Mouse (Mus musculus): ENCODE measurements around the gene Mpst.

Gene Mpst

GRCm38 (mm10) chr15:78406293-78406934 is at the start of gene Mpst:
Gene Mpst (plus strand): TSS chr15:78406416.
- WGBS = under 1% methylated on average over 40 of the region's 40 CpGs

- WGBS = 91% methylated on average over 2 of the region's 2 CpGs
Observed at GRCm38 (mm10) chr15:78365916-78366315, 40.3 kb upstream of the Mpst start.

GRCm38 (mm10) chr15:78366875-78367274 is 39.3 kb upstream of the Mpst start:
- 51% methylated on average over 8 of the region's 8 CpGs for WGBS

GRCm38 (mm10) chr15:78367811-78368210 is 38.4 kb upstream of the Mpst start:
- WGBS = 59% methylated on average over 3 of the region's 3 CpGs

GRCm38 (mm10) chr15:78368926-78369346 is 37.3 kb upstream of the Mpst start:
- WGBS = 16% methylated on average over 8 of the region's 8 CpGs

DNA sequence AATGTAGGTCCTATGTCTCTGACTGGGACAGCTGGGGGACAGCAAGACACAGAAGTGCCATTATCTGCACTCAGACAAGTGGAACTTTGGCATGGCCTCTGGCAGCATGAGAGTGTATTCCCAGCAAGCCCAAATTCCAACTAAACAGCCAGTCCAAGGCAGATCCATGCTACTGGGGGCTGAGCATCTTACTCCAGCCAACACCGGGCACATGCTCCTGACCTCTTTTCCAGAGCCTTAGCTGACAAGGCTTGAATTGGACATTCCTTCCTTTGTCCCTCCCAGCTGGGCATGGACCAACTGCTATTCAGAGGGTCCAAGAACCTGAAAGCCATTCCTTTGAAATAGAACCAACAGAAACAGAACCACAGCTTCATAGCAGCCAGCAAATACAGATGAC is 36.6 kb upstream of the Mpst start:
- 52% methylated on average over 1 of the region's 1 CpGs for WGBS

DNA sequence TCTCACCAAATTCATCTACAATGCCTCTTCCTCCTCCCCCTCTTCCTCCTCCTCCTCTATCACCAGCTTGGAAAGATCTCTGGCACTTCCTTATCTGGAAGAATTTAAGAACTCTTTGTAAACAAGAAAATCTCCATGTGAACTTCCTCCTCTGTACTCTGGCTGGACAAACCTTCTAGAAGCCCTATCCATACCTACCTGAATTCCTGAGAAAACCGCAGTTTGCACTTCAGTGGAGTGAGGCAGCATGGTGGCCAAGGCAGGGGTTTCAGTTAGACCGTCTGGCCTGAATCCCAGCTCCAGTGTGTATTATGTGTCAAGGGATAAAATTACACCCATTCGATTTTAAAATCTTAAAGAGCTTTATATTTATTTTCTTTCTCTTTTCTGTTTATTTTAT is 33.4 kb upstream of the Mpst start:
- 66% methylated on average over 3 of the region's 3 CpGs for WGBS

- WGBS = 22% methylated on average over 3 of the region's 3 CpGs
Observed at GRCm38 (mm10) chr15:78374204-78374603, 32.0 kb upstream of the Mpst start.

DNA sequence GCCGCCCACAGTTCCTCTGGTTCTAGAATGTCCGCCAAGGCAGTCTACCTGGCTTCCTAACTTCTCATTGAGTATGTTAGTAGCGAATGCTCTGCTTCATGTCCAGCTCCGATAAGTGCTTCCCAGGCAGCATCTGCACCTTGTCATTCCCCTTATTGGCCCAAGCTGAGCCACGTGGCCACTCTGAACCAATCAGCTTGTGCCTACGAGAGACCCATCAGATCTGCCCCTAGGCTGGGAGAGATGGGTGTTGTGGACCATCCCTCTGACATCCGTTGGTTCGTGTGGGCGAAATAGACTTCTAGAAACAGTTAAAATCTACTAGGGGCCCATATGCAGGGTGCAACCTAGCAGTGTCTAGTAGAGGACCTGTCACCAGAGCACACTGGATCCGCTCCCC is 28.4 kb upstream of the Mpst start:
- 94% methylated on average over 10 of the region's 10 CpGs for WGBS

- WGBS = 90% methylated on average over 10 of the region's 10 CpGs
Observed at GRCm38 (mm10) chr15:78378556-78378955, 27.7 kb upstream of the Mpst start.

DNA sequence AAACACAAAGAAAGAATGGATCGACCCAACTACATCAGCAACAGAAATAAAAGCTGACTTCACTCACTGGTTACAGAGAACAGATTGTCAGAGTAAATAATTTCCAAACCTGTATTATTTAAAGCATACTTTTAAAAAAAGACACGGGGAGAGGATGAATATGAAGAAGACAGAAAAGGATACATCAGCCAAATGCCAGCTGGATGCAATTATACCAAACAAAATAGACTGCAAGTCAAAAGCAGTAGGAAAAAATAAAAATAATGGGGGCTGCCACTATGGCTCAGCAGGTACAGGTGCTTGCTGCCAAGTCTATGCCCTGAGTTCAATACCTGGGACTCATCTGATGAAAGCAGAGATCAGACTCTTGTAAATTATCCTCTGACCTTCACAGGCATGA is 26.0 kb upstream of the Mpst start:
- WGBS = 31% methylated on average over 2 of the region's 2 CpGs

DNA sequence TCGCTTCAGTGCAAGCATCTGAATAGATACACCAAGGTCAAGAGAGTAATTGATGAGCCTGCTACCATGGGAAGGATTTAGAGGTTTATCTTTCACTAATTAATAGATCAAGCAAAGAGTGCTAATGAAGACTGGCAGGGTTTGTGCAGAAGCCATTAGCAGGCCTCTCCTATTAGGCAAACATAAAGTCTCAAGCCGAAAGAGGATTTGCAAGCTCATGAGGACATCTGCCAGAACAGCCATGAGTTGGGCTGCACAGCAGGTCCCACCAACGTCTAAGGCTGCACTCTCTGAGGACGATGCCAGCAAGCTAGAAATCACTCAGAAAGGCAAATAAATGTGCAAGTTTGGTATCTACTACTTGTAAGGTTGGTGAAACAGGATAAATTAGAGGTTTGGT is 25.5 kb upstream of the Mpst start:
- 33% methylated on average over 4 of the region's 4 CpGs for WGBS

GRCm38 (mm10) chr15:78382115-78382514 is 24.1 kb upstream of the Mpst start:
- 86% methylated on average over 4 of the region's 4 CpGs for WGBS

DNA sequence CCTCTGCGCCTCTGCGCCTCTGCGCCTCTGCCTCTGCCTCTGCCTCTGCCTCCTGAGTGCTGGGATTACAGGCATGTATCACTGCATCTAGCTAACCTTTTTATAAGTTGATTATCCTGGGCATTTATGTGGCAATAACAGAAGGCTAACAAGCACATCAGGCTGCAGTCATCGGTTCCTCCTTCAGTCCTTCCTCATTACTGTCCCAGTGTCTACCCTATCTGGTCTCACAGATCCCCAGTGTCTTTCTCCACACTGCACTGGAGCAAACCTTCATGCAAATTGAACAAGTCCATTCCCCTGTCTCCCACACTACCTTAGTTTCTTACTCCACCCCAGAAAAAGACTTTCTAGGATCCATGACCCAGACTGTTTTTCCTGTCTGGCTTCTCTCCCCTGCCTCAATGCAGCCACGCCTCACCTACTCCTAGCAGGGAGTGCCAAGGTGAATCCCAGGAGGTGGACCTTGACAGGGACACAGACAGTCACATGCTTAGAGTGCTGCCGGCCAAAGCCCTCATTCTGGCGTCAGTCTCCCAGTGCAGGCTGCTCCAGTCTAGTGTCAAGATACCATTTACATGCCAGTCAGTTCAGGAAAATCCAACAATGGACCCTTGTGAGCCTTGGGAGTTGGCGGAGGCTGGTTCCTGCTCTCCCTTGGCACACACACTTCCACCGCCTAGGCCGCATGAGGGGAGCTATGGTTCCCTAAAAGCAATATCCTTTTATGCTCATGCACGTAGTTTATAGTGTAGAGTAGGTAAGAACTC is 22.6 kb upstream of the Mpst start:
- 74% methylated on average over 11 of the region's 11 CpGs for WGBS

DNA sequence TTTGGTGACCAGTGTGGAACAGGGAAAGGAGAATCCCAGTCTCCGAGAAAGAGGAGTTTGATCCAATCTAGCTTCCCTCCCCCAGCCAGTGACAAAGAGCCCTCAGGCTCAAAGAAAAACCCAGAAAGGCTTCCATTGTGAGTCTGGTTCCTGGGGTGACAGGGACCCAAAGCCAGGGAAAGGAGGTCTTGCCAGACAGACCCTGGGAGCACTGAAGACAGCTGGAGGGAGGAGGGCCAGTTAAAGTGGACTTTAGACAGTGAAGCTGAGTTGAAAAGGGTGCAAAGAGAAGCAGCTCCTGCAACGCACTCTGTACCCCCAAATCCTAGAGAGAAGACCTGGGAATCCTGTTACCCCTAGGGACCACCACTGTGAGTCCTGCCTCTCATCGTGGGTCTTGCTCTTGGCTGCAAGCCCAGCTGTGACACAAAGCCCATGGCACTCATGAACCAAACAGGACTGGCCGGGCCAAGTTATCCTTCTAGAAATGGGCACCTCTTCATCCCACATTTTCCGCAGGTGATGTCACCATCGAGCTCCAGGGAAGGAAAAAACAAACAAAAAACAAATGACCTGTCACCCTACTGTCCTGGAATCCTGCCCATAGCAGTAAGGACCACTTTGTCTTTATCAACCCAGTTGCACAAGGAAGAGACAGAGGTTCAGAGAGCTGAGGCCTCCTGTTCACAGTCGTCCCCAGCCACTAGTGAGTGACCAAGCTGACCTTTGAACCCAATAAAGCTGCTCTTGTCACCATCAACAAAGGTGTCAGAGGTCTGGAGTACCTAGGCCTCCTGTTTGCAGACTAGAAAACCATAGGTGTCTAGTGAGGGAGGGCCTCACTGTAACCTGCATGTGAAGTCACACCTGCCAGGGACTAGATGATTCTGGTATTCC is 21.7 kb upstream of the Mpst start:
- WGBS = 58% methylated on average over 7 of the region's 7 CpGs

DNA sequence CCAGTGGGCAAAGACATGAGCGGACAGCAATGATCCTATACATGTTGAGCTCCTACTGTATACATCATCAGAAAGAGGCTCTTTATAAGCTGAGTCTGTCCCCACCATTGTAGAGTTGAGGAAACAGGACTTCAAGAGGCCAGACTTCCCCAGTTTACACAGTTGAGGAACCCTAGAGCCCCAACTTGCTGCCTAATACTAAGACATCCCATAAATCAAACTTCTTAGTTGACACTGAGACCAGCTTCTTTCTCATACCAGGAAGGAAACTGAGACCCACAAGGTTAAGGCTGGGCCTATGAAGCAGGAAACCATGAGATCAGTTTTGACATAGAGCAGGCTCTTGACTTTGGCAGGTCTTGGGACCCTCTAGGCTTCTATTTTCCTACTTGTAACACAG is 20.7 kb upstream of the Mpst start:
- WGBS = 100% methylated on average over 1 of the region's 1 CpGs

- WGBS = 68% methylated on average over 3 of the region's 3 CpGs
Observed at GRCm38 (mm10) chr15:78390855-78391254, 15.4 kb upstream of the Mpst start.

DNA sequence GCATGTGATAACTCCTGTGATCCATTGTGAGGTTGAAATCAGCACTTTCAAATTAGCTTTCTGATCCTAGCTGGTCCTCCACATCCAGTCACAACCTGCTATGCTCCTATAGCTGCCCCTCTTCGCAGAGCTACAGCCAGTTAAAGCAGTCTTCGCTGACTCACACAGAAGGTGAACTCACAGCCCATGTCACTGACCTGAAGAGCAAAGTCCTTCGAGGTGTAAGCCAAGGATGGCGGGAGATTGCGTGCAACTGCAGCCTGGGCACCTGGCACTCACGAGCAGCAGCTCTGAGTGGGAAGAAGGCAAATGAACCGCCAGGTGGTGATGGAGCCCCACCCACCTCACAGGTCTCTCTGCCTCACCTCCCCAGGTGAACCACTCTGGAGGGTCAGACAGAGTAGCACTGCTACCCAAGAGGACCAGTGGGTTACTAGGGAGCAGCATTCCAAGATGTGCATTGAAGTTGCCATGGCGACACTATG is 10.7 kb upstream of the Mpst start, which contains the start of gene Tex33:
Tex33 (minus strand) TSS at position 435 of the 485 bp plus-strand sequence.
- 87% methylated on average over 8 of the region's 8 CpGs for WGBS

DNA sequence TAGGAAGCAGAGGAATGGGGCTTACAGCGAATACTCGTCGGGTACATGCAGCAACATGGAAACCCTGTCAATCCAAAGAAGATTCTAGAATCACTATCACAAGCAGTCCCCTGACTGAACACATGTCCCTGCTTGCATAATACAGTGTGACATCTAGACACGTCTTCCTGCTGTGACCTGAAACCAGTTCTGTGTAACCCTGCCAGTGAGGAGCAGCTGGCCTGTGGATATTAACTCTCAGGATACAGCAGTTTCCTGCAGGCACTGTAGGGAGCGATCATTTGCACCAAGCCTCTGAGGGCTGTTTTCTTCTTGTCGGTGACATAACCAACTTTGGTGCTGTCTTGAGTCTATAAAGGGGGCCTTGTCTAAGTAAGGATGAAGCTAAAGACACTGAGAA is 4.9 kb upstream of the Mpst start:
- WGBS = 57% methylated on average over 6 of the region's 6 CpGs

DNA sequence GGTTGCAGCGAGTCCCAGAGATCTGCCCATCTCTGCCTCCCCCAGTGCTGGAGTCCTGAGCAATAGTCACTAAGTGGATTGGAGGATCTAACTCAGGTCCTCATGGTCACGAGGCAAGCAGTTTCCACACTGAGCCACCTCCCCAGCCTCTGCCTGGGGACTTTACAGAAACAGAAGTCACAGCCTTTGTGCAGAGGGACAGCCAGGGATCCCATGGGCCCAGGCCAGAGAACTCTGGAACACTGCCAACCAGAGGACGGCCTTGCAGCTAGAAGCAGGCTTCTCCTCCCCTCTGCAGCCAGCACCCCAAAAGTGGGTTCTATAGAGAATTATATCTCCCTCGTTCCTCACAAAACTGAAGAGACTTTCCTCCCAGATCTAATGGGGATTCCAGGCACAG is 4.3 kb upstream of the Mpst start:
- WGBS = 40% methylated on average over 4 of the region's 4 CpGs

DNA sequence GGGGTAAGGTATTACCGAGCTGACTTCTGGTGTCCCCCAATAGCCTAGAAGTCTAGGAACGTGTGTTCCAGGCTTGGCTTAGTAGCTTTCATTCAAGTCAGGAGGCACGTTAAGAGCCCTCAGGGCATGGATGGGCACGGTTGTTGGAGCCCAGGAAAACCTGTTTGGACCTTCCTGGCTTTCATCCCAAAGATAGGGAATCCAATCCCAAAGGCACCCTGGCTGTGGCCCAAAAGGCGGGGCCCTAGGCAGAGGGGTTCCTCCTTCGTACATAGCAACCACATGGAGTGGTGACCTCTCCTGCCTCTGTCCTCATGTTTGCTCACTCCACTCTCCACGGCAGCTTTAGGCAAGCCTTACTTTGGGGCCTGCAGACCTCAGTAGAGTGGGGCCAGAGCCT is 3.8 kb upstream of the Mpst start:
- 79% methylated on average over 7 of the region's 7 CpGs for WGBS

- WGBS = 78% methylated on average over 3 of the region's 3 CpGs
Observed at GRCm38 (mm10) chr15:78403301-78403741, 2.9 kb upstream of the Mpst start.

Measured in cerebral cortex, adult 2 months (tissue).